Mouse (Mus musculus) megakaryocyte-erythroid progenitor cell, adult 5-6 weeks (primary cell): Measurements from ENCODE around the gene Akr1c19. TPM values are rescaled to one million over a fixed set of nuclear protein-coding genes. Genes with fewer than 3 reads are reported as not detected.
"Not testable (repeated sequence)": the region's sequence is repeated elsewhere in the genome, so short reads cannot be mapped to it uniquely, and the experiment has no call there.

ENCODE experiments used
- ATAC-seq: replicated peaks from 2 replicates; pipeline ENCODE4 v1.8.0; 2016; ENCODE audit warnings: mild to moderate bottlenecking, inconsistent platforms; ENCODE audit not compliant: severe bottlenecking, poor library complexity, low FRiP score, low TSS enrichment
- total RNA-seq, 2 experiments: library from RNA; stranded (forward) in 1 of 2; stranded (reverse) in 1 of 2; fragments of 200-1000, 215-1000 nt in 1 of 2; fragments of >200 nt in 1 of 2; fragmentation: Nextera tagmentation in 1 of 2; gene quantifications; 2 replicates each; pipeline ENCODE4 v1.2.3; 2014 to 2017

Gene Akr1c19
- total RNA-seq, 2 experiments from 2014 or later, result not detected

GRCm38 (mm10) chr13:4264612-4265011 lies 36.1 kb downstream of the Akr1c19 start:
- ATAC-seq, result no peak

GRCm38 (mm10) chr13:4265047-4265446 lies 36.5 kb downstream of the Akr1c19 start:
- ATAC-seq, result no peak

GRCm38 (mm10) chr13:4265455-4265854 lies 37.0 kb downstream of the Akr1c19 start:
- not testable (repeated sequence) for ATAC-seq

GRCm38 (mm10) chr13:4270860-4271259 lies 42.4 kb downstream of the Akr1c19 start:
- no peak for ATAC-seq

- ATAC-seq, result no peak
Observed at GRCm38 (mm10) chr13:4277526-4277925, 49.0 kb downstream of the Akr1c19 start.

- ATAC-seq, result peak; percentile 41
Observed at GRCm38 (mm10) chr13:4279284-4279683, 50.8 kb downstream of the Akr1c19 start, which contains the start of gene Akr1c12. Gene Akr1c12 (minus strand): TSS chr13:4279433.

GRCm38 (mm10) chr13:4281471-4282412 lies 53.2 kb downstream of the Akr1c19 start:
- ATAC-seq, result peak; percentile 89

GRCm38 (mm10) chr13:4296991-4297390 lies 68.5 kb downstream of the Akr1c19 start:
- ATAC-seq, result no peak

Other genes starting within 250 kb of the Akr1c19 start
- gene Akr1c14, start 179.7 kb upstream of the Akr1c19 start, total RNA-seq (2014; fragmentation: Nextera tagmentation), result not detected in 2 replicates
- not detected in 2 replicates for gene Akr1c14, start 179.7 kb upstream of the Akr1c19 start, total RNA-seq (2017)
- gene Akr1c18, start 78.0 kb upstream of the Akr1c19 start, total RNA-seq (2014; fragmentation: Nextera tagmentation), result not detected in 2 replicates
- not detected in 2 replicates for gene Akr1c18, start 78.0 kb upstream of the Akr1c19 start, total RNA-seq (2017)
- gene Akr1c13, start 37.5 kb upstream of the Akr1c19 start, total RNA-seq (2014; fragmentation: Nextera tagmentation), result 8.3 and 13.6 TPM in 2 replicates
- gene Akr1c13, start 37.5 kb upstream of the Akr1c19 start, total RNA-seq (2017), result 21.0 and 47.9 TPM in 2 replicates
- 0.59 TPM in 1 of 2 replicates, not detected in the other for gene Akr1c12, start 50.7 kb downstream of the Akr1c19 start, total RNA-seq (2014; fragmentation: Nextera tagmentation)
- 0.76 TPM in 1 of 2 replicates, not detected in the other for gene Akr1c12, start 50.7 kb downstream of the Akr1c19 start, total RNA-seq (2017)
- not detected in 2 replicates for gene Akr1c6, start 205.6 kb downstream of the Akr1c19 start, total RNA-seq (2014; fragmentation: Nextera tagmentation)
- not detected in 2 replicates for gene Akr1c6, start 205.6 kb downstream of the Akr1c19 start, total RNA-seq (2017)